In genomic region chr4:118178952-118179466, GRCm38 (mm10) we compare ENCODE assay signal across 8 mouse cellular contexts. TPM values are rescaled to one million over a fixed set of nuclear protein-coding genes. Genes with fewer than 3 reads are reported as not detected.
DNase-seq lines count a peak whose midpoint lies in the region; ATAC-seq and TF ChIP-seq lines count a peak whose summit lies in the region.

No protein-coding gene starts in this region.

- H3K4me2 ChIP-seq in midbrain, embryonic 16.5 days (ENCODE audit: low read length) = peak overlapping the region; percentile 79

- no peak for TF ChIP-seq POLR2A in kidney, adult 2 months (IDR thresholded peaks at IDR 0.05; ENCODE audit: low read depth, low read length)

- H3K4me1 ChIP-seq in kidney, adult 2 months (ENCODE audit: control insufficient read depth, insufficient read depth, low read length) = peaks cover 9% of the 10 kb centered on the region; the same call in 1 of the 2 replicates
- peaks cover 2% of the 10 kb centered on the region; the same call in 1 of the 2 replicates for H3K4me1 ChIP-seq in brown adipose tissue, adult 24 weeks (ENCODE audit: control insufficient read depth, insufficient read depth, insufficient read length, low read length)
- peaks cover 17% of the 10 kb centered on the region for H3K4me1 ChIP-seq in midbrain, embryonic 16.5 days (ENCODE audit: control insufficient read depth, insufficient read depth, low read length)

- no peak for TF ChIP-seq CTCF in kidney, adult 2 months (conservative IDR thresholded peaks at IDR 0.05; ENCODE audit: insufficient read depth, insufficient read length, low read depth, low read length)

- ATAC-seq in midbrain, embryonic 16.5 days = no peak

- DNase-seq in kidney, adult 2 months = no peak
- DNase-seq in kidney, adult 11 months = no peak
- DNase-seq in hindlimb bud, embryonic 11.5 days (ENCODE audit: extremely low spot score, low read depth, low spot score) = peak; percentile 22
- DNase-seq in natural killer cell, adult 2 months (ENCODE audit: low spot score in 2 of 2) = no peak
- no peak for DNase-seq in retina, postnatal 1 day
- no peak for DNase-seq in frontal cortex, postnatal 25 days (ENCODE audit: low spot score in 2 of 2)

- H3K4me3 ChIP-seq in kidney, adult 2 months (ENCODE audit: insufficient read depth, low read depth, low read length) = peak overlapping the region; percentile 87
- H3K4me3 ChIP-seq in brown adipose tissue, adult 24 weeks (ENCODE audit: insufficient read depth, low read depth, low read length) = peak overlapping the region; percentile 71
- peak overlapping the region; percentile 53 for H3K4me3 ChIP-seq in midbrain, embryonic 16.5 days (ENCODE audit: low read depth, low read length)

- H3K36me3 ChIP-seq in kidney, adult 2 months (ENCODE audit: control insufficient read depth, insufficient read depth, low read length) = peaks cover 6% of the 10 kb centered on the region; the same call in 1 of the 2 replicates
- peaks cover 27% of the 10 kb centered on the region for H3K36me3 ChIP-seq in midbrain, embryonic 16.5 days (ENCODE audit: control insufficient read depth, insufficient read depth, low read length)

- H3K9me3 ChIP-seq in midbrain, embryonic 16.5 days (replicated peaks; ENCODE audit: control insufficient read depth, low read length, poor library complexity, severe bottlenecking) = no peaks in the 10 kb centered on the region

- peak overlapping the region; percentile 15; the same call in 1 of the 2 replicates for H3K27ac ChIP-seq in kidney, adult 2 months (ENCODE audit: insufficient read depth, low read depth, low read length)
- H3K27ac ChIP-seq in brown adipose tissue, adult 24 weeks (replicated peaks; ENCODE audit: low read depth, low read length) = no peak overlapping the region
- peak overlapping the region; percentile 97 for H3K27ac ChIP-seq in midbrain, embryonic 16.5 days (ENCODE audit: low read length)

- WGBS in kidney, adult 2 months = under 1% methylated on average over 12 of the region's 12 CpGs
- under 1% methylated on average over 12 of the region's 12 CpGs for WGBS in midbrain, embryonic 16.5 days

- peak overlapping the region; percentile 65 for H3K9ac ChIP-seq in midbrain, embryonic 16.5 days (ENCODE audit: low read depth, low read length)

- no peaks in the 10 kb centered on the region for H3K27me3 ChIP-seq in kidney, adult 2 months (replicated peaks; ENCODE audit: control insufficient read depth, insufficient read depth, low read length)
- H3K27me3 ChIP-seq in midbrain, embryonic 16.5 days (ENCODE audit: control insufficient read depth, insufficient read depth, low read depth, low read length) = no peaks in the 10 kb centered on the region

RNA-seq across cellular contexts. Expression of gene Kdm4a, which starts 0.8 kb away (rescaled TPM):
- polyA plus RNA-seq in kidney, adult 2 months (2012; rRNA removed) = 31.9 and 34.0 TPM in 2 replicates
- 12.1 and 12.6 TPM in 2 replicates for polyA plus RNA-seq in brown adipose tissue, adult 24 weeks (2012; ENCODE audit: insufficient read depth, insufficient read length, missing spikeins)
- 42.1 and 50.4 TPM in 2 replicates for polyA plus RNA-seq in midbrain, embryonic 16.5 days (2015; fragmentation: Nextera tagmentation; extraction: Ambion mirVana)

RNA-seq across cellular contexts. Expression of gene St3gal3, which starts 44.3 kb away (rescaled TPM):
- 49.1 and 50.7 TPM in 2 replicates for polyA plus RNA-seq in kidney, adult 2 months (2012; rRNA removed)
- polyA plus RNA-seq in brown adipose tissue, adult 24 weeks (2012; ENCODE audit: insufficient read depth, insufficient read length, missing spikeins) = 27.5 and 34.3 TPM in 2 replicates
- 13.2 and 13.8 TPM in 2 replicates for polyA plus RNA-seq in midbrain, embryonic 16.5 days (2015; fragmentation: Nextera tagmentation; extraction: Ambion mirVana)
